Mouse (Mus musculus) midbrain, embryonic 12.5 days (tissue): ENCODE measurements around the gene Ptprr. TPM values are rescaled to one million over a fixed set of nuclear protein-coding genes. Genes with fewer than 3 reads are reported as not detected.

Experiments
- ATAC-seq: fragments of 200-750 bp; cut with Nextera tagmentation; 2 replicates; pipeline ENCODE4 v1.8.0; 2017; ENCODE audit warnings: low read depth, moderate TSS enrichment, moderate library complexity; ENCODE audit not compliant: low FRiP score
- H3K27ac ChIP-seq: fragments of 300-500 bp; sonication (generic); replicated peaks from 2 replicates; pipeline ENCODE4 v1.5.1; 2016; ENCODE audit warnings: mild to moderate bottlenecking
- H3K27me3 ChIP-seq: fragments of 300-500 bp; sonication (generic); 2 replicates; pipeline ENCODE4 v1.6.1; 2016; ENCODE audit warnings: mild to moderate bottlenecking
- H3K36me3 ChIP-seq: fragments of 300-500 bp; sonication (generic); 2 replicates; pipeline ENCODE4 v1.6.1; 2016
- H3K4me1 ChIP-seq: fragments of 300-500 bp; sonication (generic); 2 replicates; pipeline ENCODE4 v1.6.1; 2016
- H3K4me2 ChIP-seq: fragments of 300-500 bp; sonication (generic); replicated peaks from 2 replicates; pipeline ENCODE4 v1.6.1; 2016; ENCODE audit warnings: mild to moderate bottlenecking, moderate library complexity
- H3K4me3 ChIP-seq: fragments of 300-500 bp; sonication (generic); 2 replicates; pipeline ENCODE4 v1.5.1; 2016; ENCODE audit warnings: mild to moderate bottlenecking
- H3K9ac ChIP-seq: fragments of 300-500 bp; sonication (generic); replicated peaks from 2 replicates; pipeline ENCODE4 v1.6.1; 2016; ENCODE audit warnings: mild to moderate bottlenecking, moderate library complexity
- H3K9me3 ChIP-seq: fragments of 300-500 bp; sonication (generic); 2 replicates; pipeline ENCODE4 v1.6.1; 2016; ENCODE audit warnings: mild to moderate bottlenecking
- WGBS: fragments of 180-500 bp; shearing (Covaris S2); methylation state at CpG from one replicate; pipeline ENCODE4 v1.1.7; 2016; 5-methylcytosine and 5-hydroxymethylcytosine counted together
- polyA plus RNA-seq: library from polyadenylated mRNA; unstranded; fragments of >200 nt; fragmentation: Nextera tagmentation; extraction: Ambion mirVana; gene quantifications from 2 replicates; pipeline ENCODE4 v1.2.1, GENCODE M21; 2016

The Ptprr gene
- polyA plus RNA-seq, 1 experiment from 2014 or later, result 5.8 TPM

GRCm38 (mm10) chr10:116078636-116079035 is 60.6 kb downstream of the Ptprr start:
- H3K9ac ChIP-seq, result no peak overlapping the region
- no peak overlapping the region for H3K27ac ChIP-seq
- no peak for ATAC-seq
- no peak overlapping the region for H3K4me2 ChIP-seq
- no peaks in the 10 kb centered on the region for H3K9me3 ChIP-seq
- no peaks in the 10 kb centered on the region for H3K36me3 ChIP-seq
- H3K4me3 ChIP-seq, result no peak overlapping the region
- H3K4me1 ChIP-seq, result no peaks in the 10 kb centered on the region
- 82% methylated on average over 5 of the region's 5 CpGs for whole genome bisulfite sequencing
- no peaks in the 10 kb centered on the region for H3K27me3 ChIP-seq

DNA sequence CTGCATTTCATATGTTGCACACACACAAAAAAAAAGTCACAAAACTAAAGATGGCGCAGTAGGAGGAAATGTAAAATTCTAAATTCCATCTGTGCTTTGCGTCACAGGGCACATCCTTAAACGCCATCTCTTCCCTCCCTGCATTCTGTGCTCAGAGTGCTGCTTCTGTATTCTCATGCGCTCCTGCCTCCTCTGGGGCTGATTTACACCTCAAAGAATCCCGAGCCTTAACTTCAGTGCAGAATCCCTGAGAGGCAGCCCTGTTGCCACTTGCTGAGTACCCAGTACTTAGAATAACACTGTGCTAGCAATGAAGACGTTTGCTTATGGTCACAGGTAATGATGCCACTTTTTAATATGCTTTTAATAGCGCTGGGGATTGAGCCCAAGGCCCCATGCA is 61.4 kb downstream of the Ptprr start:
- H3K4me3 ChIP-seq, result no peak overlapping the region
- no peak for ATAC-seq
- 34% methylated on average over 7 of the region's 7 CpGs for WGBS
- no peaks in the 10 kb centered on the region for H3K27me3 ChIP-seq
- H3K27ac ChIP-seq, result no peak overlapping the region
- H3K4me2 ChIP-seq, result no peak overlapping the region
- H3K36me3 ChIP-seq, result no peaks in the 10 kb centered on the region
- H3K9me3 ChIP-seq, result no peaks in the 10 kb centered on the region
- no peaks in the 10 kb centered on the region for H3K4me1 ChIP-seq
- no peak overlapping the region for H3K9ac ChIP-seq

DNA sequence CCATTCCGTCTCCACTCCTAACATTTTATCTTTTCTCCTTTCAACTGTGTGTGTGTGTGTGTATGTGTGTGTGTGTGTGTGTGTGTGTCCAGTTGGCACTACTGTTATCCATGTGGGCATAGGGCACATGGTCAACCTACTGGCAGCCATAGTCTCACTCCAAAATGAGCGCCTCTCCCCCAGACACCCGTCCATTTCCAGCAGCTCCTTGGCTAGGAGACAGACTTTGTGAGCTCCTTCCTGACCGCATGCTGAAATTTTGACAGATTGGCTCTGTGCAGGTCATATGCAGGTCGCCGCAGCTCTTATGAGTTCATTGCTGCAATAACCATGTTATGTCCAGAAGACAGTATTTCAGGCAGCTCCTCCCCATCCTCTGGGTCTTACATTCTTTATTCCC is 62.8 kb downstream of the Ptprr start:
- Histone ChIP-seq H3K36me3 (no peaks in the 10 kb centered on the region), H3K27ac (no peak overlapping the region), H3K9me3 (no peaks in the 10 kb centered on the region), H3K4me2 (no peak overlapping the region), H3K4me3 (no peak overlapping the region), H3K27me3 (no peaks in the 10 kb centered on the region), H3K9ac (no peak overlapping the region), H3K4me1 (no peaks in the 10 kb centered on the region)
- WGBS, result 94% methylated on average over 6 of the region's 6 CpGs
- ATAC-seq, result no peak

GRCm38 (mm10) chr10:116083965-116084364 is 66.0 kb downstream of the Ptprr start:
- Histone ChIP-seq H3K4me1 (no peaks in the 10 kb centered on the region), H3K4me2 (no peak overlapping the region), H3K9me3 (no peaks in the 10 kb centered on the region), H3K36me3 (no peaks in the 10 kb centered on the region), H3K9ac (no peak overlapping the region), H3K4me3 (no peak overlapping the region), H3K27me3 (no peaks in the 10 kb centered on the region), H3K27ac (no peak overlapping the region)
- ATAC-seq, result no peak
- 29% methylated on average over 3 of the region's 3 CpGs for WGBS

- 89% methylated on average over 13 of the region's 13 CpGs for WGBS
- ATAC-seq, result no peak
- H3K36me3 ChIP-seq, result no peaks in the 10 kb centered on the region
- no peak overlapping the region for H3K27ac ChIP-seq
- H3K9ac ChIP-seq, result no peak overlapping the region
- no peaks in the 10 kb centered on the region for H3K4me1 ChIP-seq
- H3K27me3 ChIP-seq, result no peaks in the 10 kb centered on the region
- H3K4me3 ChIP-seq, result no peak overlapping the region
- H3K4me2 ChIP-seq, result no peak overlapping the region
- no peaks in the 10 kb centered on the region for H3K9me3 ChIP-seq
These were observed 78.5 kb downstream of the Ptprr start for GRCm38 (mm10) chr10:116096466-116096865.

GRCm38 (mm10) chr10:116098470-116098869 is 80.5 kb downstream of the Ptprr start:
- Histone ChIP-seq H3K4me1 (no peaks in the 10 kb centered on the region), H3K4me3 (no peak overlapping the region), H3K4me2 (no peak overlapping the region), H3K9ac (no peak overlapping the region), H3K9me3 (no peaks in the 10 kb centered on the region), H3K36me3 (no peaks in the 10 kb centered on the region), H3K27ac (no peak overlapping the region), H3K27me3 (no peaks in the 10 kb centered on the region)
- WGBS, result 87% methylated on average over 7 of the region's 7 CpGs
- ATAC-seq, result no peak

DNA sequence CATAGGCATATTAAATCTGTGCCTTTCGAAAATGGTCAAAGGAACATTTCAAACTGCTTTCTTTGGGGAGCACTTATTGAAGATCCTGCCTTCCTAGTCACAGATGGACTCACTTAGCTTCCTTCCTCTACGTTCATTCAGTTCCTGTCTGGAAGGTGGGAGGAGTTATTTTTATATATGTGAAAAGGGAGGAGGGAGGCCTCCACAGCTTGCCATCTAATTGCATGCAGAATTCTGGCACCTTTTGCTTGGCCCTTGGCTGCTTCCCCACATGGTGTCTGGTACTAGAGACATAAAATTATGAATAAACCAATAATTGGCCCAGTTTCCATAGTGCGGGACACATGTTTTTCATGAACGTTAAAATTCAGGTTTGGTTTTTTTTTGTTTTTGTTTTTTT is 90.2 kb downstream of the Ptprr start:
- H3K9me3 ChIP-seq, result 0 out of 2 replicates have a peak, but pooled peaks cover under 1% of the 10 kb centered on the region
- H3K36me3 ChIP-seq, result no peaks in the 10 kb centered on the region
- no peak overlapping the region for H3K4me3 ChIP-seq
- H3K4me1 ChIP-seq, result no peaks in the 10 kb centered on the region
- no peak overlapping the region for H3K9ac ChIP-seq
- no peak overlapping the region for H3K27ac ChIP-seq
- no peaks in the 10 kb centered on the region for H3K27me3 ChIP-seq
- 84% methylated on average over 4 of the region's 4 CpGs for WGBS
- no peak overlapping the region for H3K4me2 ChIP-seq
- ATAC-seq, result no peak

- H3K27ac ChIP-seq, result no peak overlapping the region
- no peak overlapping the region for H3K4me3 ChIP-seq
- no peak overlapping the region for H3K4me2 ChIP-seq
- no peak for ATAC-seq
- H3K36me3 ChIP-seq, result 0 out of 2 replicates have a peak, but pooled peaks cover 1% of the 10 kb centered on the region
- no peaks in the 10 kb centered on the region for H3K27me3 ChIP-seq
- H3K9ac ChIP-seq, result no peak overlapping the region
- WGBS, result 90% methylated on average over 1 of the region's 1 CpGs
- H3K9me3 ChIP-seq, result 0 out of 2 replicates have a peak, but pooled peaks cover 3% of the 10 kb centered on the region
- H3K4me1 ChIP-seq, result no peaks in the 10 kb centered on the region
These were observed 90.7 kb downstream of the Ptprr start for GRCm38 (mm10) chr10:116108730-116109129.

- ATAC-seq, result no peak
- H3K4me3 ChIP-seq, result no peak overlapping the region
These were observed 94.9 kb downstream of the Ptprr start for GRCm38 (mm10) chr10:116112868-116113267.

GRCm38 (mm10) chr10:116113867-116114474 is 96.0 kb downstream of the Ptprr start, which contains the start of gene 4933416C03Rik:
Gene 4933416C03Rik (minus strand): TSS chr10:116113917.
- Histone ChIP-seq H3K27ac (no peak within 1 kb of the TSS), H3K4me2 (no peak within 1 kb of the TSS), H3K36me3 (0 out of 2 replicates have a peak, but pooled peaks cover 5% of the 10 kb centered on the region), H3K9ac (no peak within 1 kb of the TSS), H3K9me3 (0 out of 2 replicates have a peak, but pooled peaks cover 3% of the 10 kb centered on the region), H3K27me3 (no peaks in the 10 kb centered on the region), H3K4me1 (no peaks in the 10 kb centered on the region), H3K4me3 (no peak within 1 kb of the TSS)
- no peak for ATAC-seq
- WGBS, result 95% methylated on average over 39 of the region's 39 CpGs

More at GRCm38 (mm10) chr10:116112868-116113267, 94.9 kb downstream of the Ptprr start:
- H3K4me1 ChIP-seq, result no peaks in the 10 kb centered on the region
- 0 out of 2 replicates have a peak, but pooled peaks cover 5% of the 10 kb centered on the region for H3K36me3 ChIP-seq
- H3K9me3 ChIP-seq, result 0 out of 2 replicates have a peak, but pooled peaks cover 3% of the 10 kb centered on the region
- WGBS, result 95% methylated on average over 11 of the region's 11 CpGs
- H3K9ac ChIP-seq, result no peak overlapping the region
- H3K4me2 ChIP-seq, result no peak overlapping the region
- H3K27me3 ChIP-seq, result no peaks in the 10 kb centered on the region
- no peak overlapping the region for H3K27ac ChIP-seq

- Histone ChIP-seq H3K27me3 (no peaks in the 10 kb centered on the region), H3K9me3 (0 out of 2 replicates have a peak, but pooled peaks cover 3% of the 10 kb centered on the region), H3K4me3 (no peak overlapping the region), H3K4me1 (no peaks in the 10 kb centered on the region), H3K4me2 (no peak overlapping the region), H3K36me3 (0 out of 2 replicates have a peak, but pooled peaks cover 5% of the 10 kb centered on the region), H3K27ac (no peak overlapping the region), H3K9ac (no peak overlapping the region)
- WGBS, result 85% methylated on average over 4 of the region's 4 CpGs
- ATAC-seq, result no peak
These were observed 98.1 kb downstream of the Ptprr start for GRCm38 (mm10) chr10:116115881-116116677.

GRCm38 (mm10) chr10:116117060-116117459 is 99.0 kb downstream of the Ptprr start:
- H3K4me1 ChIP-seq, result no peaks in the 10 kb centered on the region
- H3K27ac ChIP-seq, result no peak overlapping the region
- no peak overlapping the region for H3K9ac ChIP-seq
- no peaks in the 10 kb centered on the region for H3K27me3 ChIP-seq
- H3K4me3 ChIP-seq, result no peak overlapping the region
- 89% methylated on average over 8 of the region's 8 CpGs for WGBS
- H3K4me2 ChIP-seq, result no peak overlapping the region
- no peak for ATAC-seq
- 0 out of 2 replicates have a peak, but pooled peaks cover 3% of the 10 kb centered on the region for H3K9me3 ChIP-seq
- 0 out of 2 replicates have a peak, but pooled peaks cover 5% of the 10 kb centered on the region for H3K36me3 ChIP-seq
